Mouse (Mus musculus) cerebellum, adult 2 months (tissue): ENCODE results near the gene Npas3. TPM values are rescaled to one million over a fixed set of nuclear protein-coding genes. Genes with fewer than 3 reads are reported as not detected.

Experiments used
- DNase-seq, 2 experiments: peaks; one replicate each; pipeline ENCODE4 v3.0.0; 2021
- H3K27ac ChIP-seq: fragments of 200-500 bp; 2 replicates; pipeline ENCODE4 v1.5.1; 2012; ENCODE audit warnings: low read length, control low read depth, inconsistent platforms; ENCODE audit not compliant: insufficient read depth
- H3K27me3 ChIP-seq: fragments of 200-500 bp; 2 replicates; pipeline ENCODE4 v1.6.1; 2012; ENCODE audit warnings: inconsistent platforms, mild to moderate bottlenecking, low read length, moderate library complexity; ENCODE audit not compliant: control insufficient read depth, insufficient read depth
- H3K4me1 ChIP-seq: fragments of 200-500 bp; 2 replicates; pipeline ENCODE4 v1.6.1; 2011; ENCODE audit warnings: low read length; ENCODE audit not compliant: control insufficient read depth, insufficient read depth
- H3K4me3 ChIP-seq: fragments of 200-500 bp; replicated peaks from 2 replicates; pipeline ENCODE3; 2011; ENCODE audit warnings: mild to moderate bottlenecking, low read depth, low read length, control low read depth; ENCODE audit not compliant: insufficient read depth
- CTCF ChIP-seq: fragments of 200-500 bp; IDR thresholded peaks from 2 replicates; pipeline ENCODE4 v1.5.1; 2011; ENCODE audit warnings: low read depth, mild to moderate bottlenecking, control low read depth, low read length, moderate library complexity, borderline replicate concordance; ENCODE audit not compliant: insufficient read depth
- POLR2A ChIP-seq: fragments of 200-500 bp; IDR thresholded peaks from 2 replicates; pipeline ENCODE4 v1.6.1; 2011; ENCODE audit warnings: low read length, control low read depth, borderline replicate concordance; ENCODE audit not compliant: insufficient read depth
- WGBS: fragments of 180-500 bp; shearing (Covaris S2); methylation state at CpG from one replicate; pipeline ENCODE4 v1.1.7; 2018; 5-methylcytosine and 5-hydroxymethylcytosine counted together
- polyA plus RNA-seq: library from polyadenylated mRNA; depleted of rRNA; stranded (reverse); fragments of >200 nt; gene quantifications from 2 replicates; pipeline ENCODE4 v1.2.3, GENCODE M21; 2012

The Npas3 gene
- polyA plus RNA-seq, 1 experiment: 13.3 TPM

DNA sequence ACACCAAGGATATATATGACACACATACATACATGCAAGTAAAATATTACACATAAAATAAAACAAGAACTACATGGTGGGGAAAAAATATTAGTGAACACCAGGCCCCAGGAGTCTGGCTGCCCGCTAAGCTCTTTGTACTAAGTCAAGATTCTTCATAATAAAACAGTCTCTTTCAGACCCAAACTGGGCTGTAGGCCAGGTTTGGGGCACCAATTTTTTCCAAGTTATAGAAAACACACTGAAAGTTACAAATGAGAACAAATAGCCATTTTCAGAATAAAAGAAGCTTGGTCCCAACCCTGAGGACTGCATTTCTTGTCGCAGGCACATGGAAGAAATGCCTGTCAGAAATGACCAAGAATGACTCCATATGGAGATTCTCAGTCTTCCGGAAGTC lies 872.8 kb downstream of the Npas3 start:
- H3K27ac ChIP-seq: no peak overlapping the region
- no peak for DNase-seq
- H3K27me3 ChIP-seq: no peaks in the 10 kb centered on the region
- 69% methylated on average over 3 of the region's 3 CpGs for WGBS
- TF ChIP-seq POLR2A (no peak), CTCF (no peak)
- no peak overlapping the region for H3K4me3 ChIP-seq
- H3K4me1 ChIP-seq: no peaks in the 10 kb centered on the region; the same call in 1 of the 2 replicates
